Mouse (Mus musculus): ENCODE results near the gene Trir. TPM values are rescaled to one million over a fixed set of nuclear protein-coding genes. Genes with fewer than 3 reads are reported as not detected.
A peak's percentile ranks its signal among the peaks of the same experiment; 100 is the strongest.

Trir gene
- polyA plus RNA-seq, 1 experiment, result 321 TPM

DNA sequence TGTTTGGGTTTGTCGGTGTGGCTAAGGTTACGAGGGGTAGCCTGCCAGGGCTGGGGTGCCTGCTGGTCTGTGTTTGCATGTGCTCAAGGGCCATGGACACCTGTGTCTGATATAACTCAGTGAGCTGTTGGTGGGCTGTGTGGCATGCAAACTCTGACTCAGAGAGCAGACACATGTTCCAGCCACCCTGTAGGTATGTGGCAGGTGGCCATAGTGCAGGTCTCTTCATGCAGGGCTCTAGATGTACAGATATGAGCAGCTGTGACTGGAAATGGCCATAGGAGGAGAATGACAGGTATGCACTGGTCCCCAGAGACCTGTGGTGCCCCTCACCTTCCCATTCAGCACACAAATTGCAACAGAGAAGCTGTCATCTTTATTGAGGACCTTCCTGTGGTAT, 40.5 kb downstream of the Trir start:
- Histone ChIP-seq H3K79me2 (ENCODE audit: control insufficient read depth, insufficient read depth) (peaks cover 9% of the 10 kb centered on the region), H3K36me3 (ENCODE audit: control insufficient read depth, insufficient read depth) (peaks cover 3% of the 10 kb centered on the region), H3K4me3 (ENCODE audit: insufficient read depth, poor library complexity, severe bottlenecking) (no peak overlapping the region), H3K27me3 (ENCODE audit: control insufficient read depth, insufficient read depth, insufficient read length) (no peaks in the 10 kb centered on the region), H3K79me3 (ENCODE audit: low read depth) (peaks cover 7% of the 10 kb centered on the region), H3ac (ENCODE audit: control insufficient read depth, insufficient read length, low read depth) (no peak overlapping the region)
- TF ChIP-seq USF1 (IDR thresholded peaks at IDR 0.05; ENCODE audit: low read depth) (no peak), FOSL1 (IDR thresholded peaks at IDR 0.05; ENCODE audit: insufficient read depth, low read length, poor library complexity, severe bottlenecking) (no peak), MAX (IDR thresholded peaks at IDR 0.05) (no peak), MYOG (IDR thresholded peaks at IDR 0.05; ENCODE audit: control insufficient read depth, extremely low read depth, insufficient read length) (no peak), MYOD1 (IDR thresholded peaks at IDR 0.05; ENCODE audit: control insufficient read depth, insufficient read length, low read depth) (no peak), CEBPB (IDR thresholded peaks at IDR 0.05; ENCODE audit: low read depth) (no peak), CTCF (IDR thresholded peaks at IDR 0.05; ENCODE audit: control insufficient read depth, insufficient read depth, insufficient read length) (no peak)

DNA sequence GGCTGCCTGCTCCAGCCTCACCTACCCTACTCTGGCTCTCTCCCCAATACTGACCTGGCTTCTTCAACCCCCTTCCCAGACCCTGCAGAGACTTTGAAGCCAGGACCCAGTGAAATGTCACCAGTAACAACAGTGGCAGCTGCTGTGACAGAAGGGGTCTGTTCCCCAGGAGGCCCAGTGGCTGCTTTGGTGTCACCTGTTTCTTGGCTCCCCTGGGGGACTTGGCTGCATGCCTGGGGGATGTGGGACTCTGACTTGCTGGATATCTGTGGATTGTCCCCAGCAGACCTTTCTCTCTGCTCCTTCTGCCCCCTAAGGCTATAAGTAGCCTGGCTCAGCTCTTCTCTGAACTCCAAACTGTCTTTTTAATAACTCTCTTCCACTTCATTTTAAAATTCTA, 41.4 kb downstream of the Trir start, which contains the start of gene Gm5741:
Gene Gm5741 (minus strand): TSS at position 1 of the 400 bp plus-strand sequence.
- Histone ChIP-seq H3K36me3 (ENCODE audit: control insufficient read depth, insufficient read depth) (peaks cover 3% of the 10 kb centered on the region), H3K79me2 (ENCODE audit: control insufficient read depth, insufficient read depth) (peaks cover 12% of the 10 kb centered on the region), H3K79me3 (ENCODE audit: low read depth) (peaks cover 5% of the 10 kb centered on the region), H3K27me3 (ENCODE audit: control insufficient read depth, insufficient read depth, insufficient read length) (no peaks in the 10 kb centered on the region), H3ac (ENCODE audit: control insufficient read depth, insufficient read length, low read depth) (no peak within 1 kb of the TSS), H3K4me3 (ENCODE audit: insufficient read depth, poor library complexity, severe bottlenecking) (no peak within 1 kb of the TSS)
- no peak for TF ChIP-seq CEBPB (IDR thresholded peaks at IDR 0.05; ENCODE audit: low read depth)
- no peak for TF ChIP-seq CTCF (IDR thresholded peaks at IDR 0.05; ENCODE audit: control insufficient read depth, insufficient read depth, insufficient read length)
- TF ChIP-seq MAX (IDR thresholded peaks at IDR 0.05), result no peak
- no peak for TF ChIP-seq MYOG (IDR thresholded peaks at IDR 0.05; ENCODE audit: control insufficient read depth, extremely low read depth, insufficient read length)
- no peak for TF ChIP-seq MYOD1 (IDR thresholded peaks at IDR 0.05; ENCODE audit: control insufficient read depth, insufficient read length, low read depth)
- TF ChIP-seq FOSL1 (IDR thresholded peaks at IDR 0.05; ENCODE audit: insufficient read depth, low read length, poor library complexity, severe bottlenecking), result no peak
- TF ChIP-seq USF1 (IDR thresholded peaks at IDR 0.05; ENCODE audit: low read depth), result no peak

DNA sequence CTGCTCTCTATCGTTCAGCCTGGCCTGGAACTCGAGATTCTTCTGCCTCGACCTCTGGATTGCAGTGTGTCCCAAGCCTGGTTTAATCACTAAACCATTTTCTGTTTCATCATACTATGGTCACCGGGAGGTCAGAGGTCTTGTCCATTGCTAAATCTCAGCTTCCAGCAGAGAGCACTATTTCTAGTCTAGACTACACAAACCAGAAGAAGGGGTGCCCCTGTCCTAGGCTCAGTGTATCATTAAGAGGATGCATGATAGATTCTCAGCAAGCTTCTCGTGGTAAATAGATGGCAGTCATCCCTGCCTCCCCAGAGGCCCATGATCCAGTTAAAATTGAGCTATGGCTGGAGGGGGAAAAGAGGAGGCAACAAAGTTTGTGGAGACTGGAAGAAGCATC, 44.4 kb downstream of the Trir start:
- Histone ChIP-seq H3K36me3 (ENCODE audit: control insufficient read depth, insufficient read depth) (peaks cover 34% of the 10 kb centered on the region), H3K79me3 (ENCODE audit: low read depth) (peaks cover 11% of the 10 kb centered on the region), H3K27me3 (ENCODE audit: control insufficient read depth, insufficient read depth, insufficient read length) (no peaks in the 10 kb centered on the region), H3K4me3 (ENCODE audit: insufficient read depth, poor library complexity, severe bottlenecking) (peak overlapping the region; percentile 95), H3ac (ENCODE audit: control insufficient read depth, insufficient read length, low read depth) (no peak overlapping the region), H3K79me2 (ENCODE audit: control insufficient read depth, insufficient read depth) (peaks cover 32% of the 10 kb centered on the region)
- TF ChIP-seq CEBPB (IDR thresholded peaks at IDR 0.05; ENCODE audit: low read depth) (no peak), MAX (IDR thresholded peaks at IDR 0.05) (no peak), CTCF (IDR thresholded peaks at IDR 0.05; ENCODE audit: control insufficient read depth, insufficient read depth, insufficient read length) (no peak), MYOD1 (IDR thresholded peaks at IDR 0.05; ENCODE audit: control insufficient read depth, insufficient read length, low read depth) (no peak), USF1 (IDR thresholded peaks at IDR 0.05; ENCODE audit: low read depth) (no peak), MYOG (IDR thresholded peaks at IDR 0.05; ENCODE audit: control insufficient read depth, extremely low read depth, insufficient read length) (no peak), FOSL1 (IDR thresholded peaks at IDR 0.05; ENCODE audit: insufficient read depth, low read length, poor library complexity, severe bottlenecking) (no peak)

DNA sequence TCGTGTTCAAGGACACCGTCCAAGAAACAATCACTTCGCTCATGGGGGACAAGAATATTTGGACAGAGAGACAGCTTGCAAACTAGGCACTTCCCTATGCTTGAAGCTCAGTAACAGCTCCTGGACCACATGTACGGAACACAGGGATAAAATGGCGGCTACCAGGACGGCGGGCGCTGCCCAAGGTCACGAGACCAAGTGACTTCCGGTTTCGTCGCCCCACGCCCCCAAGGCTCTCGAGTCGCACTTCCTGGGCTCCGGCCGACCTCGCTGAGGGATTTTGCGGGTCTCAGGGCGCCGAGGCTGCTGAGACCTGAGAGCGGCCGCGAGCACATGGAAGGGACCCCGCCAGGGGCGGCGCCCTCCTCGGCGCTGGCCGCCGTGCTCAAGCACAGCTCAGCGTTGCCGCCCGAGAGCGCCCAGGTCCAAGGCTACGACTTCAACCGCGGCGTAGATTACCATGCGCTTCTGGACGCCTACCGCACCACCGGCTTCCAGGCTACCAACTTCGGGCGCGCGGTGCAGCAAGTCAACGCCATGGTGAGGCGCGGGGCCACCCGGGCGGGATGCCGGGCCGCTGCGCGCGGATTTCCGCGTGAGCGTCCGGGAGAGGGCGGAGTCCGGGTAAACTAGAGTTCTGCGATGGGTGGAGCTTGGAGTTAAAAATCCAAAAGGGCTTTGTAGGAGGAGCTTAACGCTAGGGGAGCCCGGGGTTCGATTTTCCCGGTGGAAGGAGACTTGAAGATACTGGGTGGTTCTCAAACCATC, 45.1 kb downstream of the Trir start, which contains the start of gene Dhps:
Gene Dhps (plus strand): TSS at position 244 of the 768 bp plus-strand sequence.
- TF ChIP-seq MAX (IDR thresholded peaks at IDR 0.05) (peak; percentile 95), CTCF (IDR thresholded peaks at IDR 0.05; ENCODE audit: control insufficient read depth, insufficient read depth, insufficient read length) (no peak), USF1 (IDR thresholded peaks at IDR 0.05; ENCODE audit: low read depth) (peak; percentile 88)
- Histone ChIP-seq H3K4me3 (ENCODE audit: insufficient read depth, poor library complexity, severe bottlenecking) (peak within 1 kb of the TSS; percentile 95), H3ac (ENCODE audit: control insufficient read depth, insufficient read length, low read depth) (peak within 1 kb of the TSS; percentile 90), H3K79me3 (ENCODE audit: low read depth) (peaks cover 11% of the 10 kb centered on the region), H3K27me3 (ENCODE audit: control insufficient read depth, insufficient read depth, insufficient read length) (no peaks in the 10 kb centered on the region), H3K36me3 (ENCODE audit: control insufficient read depth, insufficient read depth) (peaks cover 40% of the 10 kb centered on the region), H3K79me2 (ENCODE audit: control insufficient read depth, insufficient read depth) (peaks cover 32% of the 10 kb centered on the region)

DNA sequence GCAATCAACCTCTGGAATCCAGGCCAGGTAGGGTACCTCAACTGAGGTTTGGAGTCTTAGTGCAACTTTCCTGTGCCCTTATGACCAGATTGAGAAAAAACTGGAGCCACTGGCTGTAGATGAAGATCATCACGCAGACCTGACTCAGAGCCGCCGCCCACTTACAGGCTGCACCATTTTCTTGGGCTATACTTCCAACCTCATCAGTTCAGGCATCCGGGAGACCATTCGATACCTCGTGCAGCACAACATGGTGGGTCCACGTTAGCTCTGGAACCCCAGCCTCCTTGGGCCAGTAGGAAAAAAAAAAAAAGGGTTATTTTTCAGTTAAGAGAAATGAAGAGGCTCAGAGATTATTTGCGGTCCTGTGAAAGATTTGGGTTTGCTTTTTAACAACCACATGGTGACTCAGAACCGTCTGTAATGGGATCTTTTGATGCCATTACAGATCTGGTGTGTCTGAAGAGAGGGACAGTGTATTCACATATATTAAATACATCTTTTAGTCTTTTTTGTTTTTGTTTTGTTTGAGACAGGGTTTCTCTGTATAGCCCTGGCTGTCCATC, 45.8 kb downstream of the Trir start:
- TF ChIP-seq MYOG (IDR thresholded peaks at IDR 0.05; ENCODE audit: control insufficient read depth, extremely low read depth, insufficient read length), result no peak
- H3ac ChIP-seq (ENCODE audit: control insufficient read depth, insufficient read length, low read depth), result peak overlapping the region; percentile 63
- H3K79me2 ChIP-seq (ENCODE audit: control insufficient read depth, insufficient read depth), result peaks cover 32% of the 10 kb centered on the region
- peaks cover 11% of the 10 kb centered on the region for H3K79me3 ChIP-seq (ENCODE audit: low read depth)
- H3K27me3 ChIP-seq (ENCODE audit: control insufficient read depth, insufficient read depth, insufficient read length), result no peaks in the 10 kb centered on the region
- H3K36me3 ChIP-seq (ENCODE audit: control insufficient read depth, insufficient read depth), result peaks cover 45% of the 10 kb centered on the region
- H3K4me3 ChIP-seq (ENCODE audit: insufficient read depth, poor library complexity, severe bottlenecking), result peak overlapping the region; percentile 95

All from C2C12 (cell line).